Mouse (Mus musculus) embryo, embryonic 9.5 days (tissue): Measurements from ENCODE around the gene Foxo4.
A peak's percentile ranks its signal among the peaks of the same experiment; 100 is the strongest.

ENCODE experiments used
- DNase-seq: peaks from one replicate; pipeline ENCODE4 v3.0.0-alpha.2; 2017; ENCODE audit errors: extremely low spot score

Foxo4 gene

DNA sequence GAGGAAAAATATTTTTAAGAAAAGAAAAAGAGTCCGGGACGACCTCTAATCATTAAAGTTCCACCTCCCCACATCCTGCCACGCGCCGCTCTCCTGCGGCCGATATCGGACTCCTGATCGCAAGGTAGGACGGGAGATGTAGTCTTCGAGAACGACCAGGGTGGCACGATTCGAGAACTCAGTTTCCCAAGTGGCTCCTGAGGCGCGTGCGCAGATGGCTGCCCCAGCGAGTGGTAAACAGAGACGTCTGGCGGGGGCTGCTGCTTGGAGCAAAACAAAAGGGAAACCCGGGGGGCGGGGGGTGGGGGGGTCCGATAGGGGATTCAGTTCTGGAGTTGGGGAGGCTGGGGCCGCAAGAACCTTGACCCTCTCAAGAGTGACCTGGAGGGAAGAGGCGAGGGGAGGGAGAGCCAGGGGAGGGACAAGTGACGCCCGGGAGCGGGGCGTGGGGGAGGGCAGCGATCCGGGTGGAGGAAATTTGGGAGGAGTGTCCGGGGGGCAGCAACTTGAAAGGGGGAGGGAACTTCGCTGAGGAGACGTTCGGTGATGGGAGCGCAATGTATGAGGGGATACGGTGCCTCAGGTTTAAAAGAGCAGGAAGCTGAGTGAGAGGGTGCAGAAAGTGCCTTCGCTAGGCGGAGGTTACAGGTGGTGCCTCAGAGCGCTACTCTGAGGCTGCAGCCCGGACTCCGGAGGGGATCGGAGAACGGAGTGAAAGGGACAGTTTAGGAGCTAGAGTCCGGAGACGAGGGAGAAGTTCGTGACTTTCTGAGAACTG is at the start of gene Foxo4:
TSS of gene Foxo4 (plus strand) at position 577 of the 778 bp plus-strand sequence.
- DNase-seq: peak; percentile 82

DNA sequence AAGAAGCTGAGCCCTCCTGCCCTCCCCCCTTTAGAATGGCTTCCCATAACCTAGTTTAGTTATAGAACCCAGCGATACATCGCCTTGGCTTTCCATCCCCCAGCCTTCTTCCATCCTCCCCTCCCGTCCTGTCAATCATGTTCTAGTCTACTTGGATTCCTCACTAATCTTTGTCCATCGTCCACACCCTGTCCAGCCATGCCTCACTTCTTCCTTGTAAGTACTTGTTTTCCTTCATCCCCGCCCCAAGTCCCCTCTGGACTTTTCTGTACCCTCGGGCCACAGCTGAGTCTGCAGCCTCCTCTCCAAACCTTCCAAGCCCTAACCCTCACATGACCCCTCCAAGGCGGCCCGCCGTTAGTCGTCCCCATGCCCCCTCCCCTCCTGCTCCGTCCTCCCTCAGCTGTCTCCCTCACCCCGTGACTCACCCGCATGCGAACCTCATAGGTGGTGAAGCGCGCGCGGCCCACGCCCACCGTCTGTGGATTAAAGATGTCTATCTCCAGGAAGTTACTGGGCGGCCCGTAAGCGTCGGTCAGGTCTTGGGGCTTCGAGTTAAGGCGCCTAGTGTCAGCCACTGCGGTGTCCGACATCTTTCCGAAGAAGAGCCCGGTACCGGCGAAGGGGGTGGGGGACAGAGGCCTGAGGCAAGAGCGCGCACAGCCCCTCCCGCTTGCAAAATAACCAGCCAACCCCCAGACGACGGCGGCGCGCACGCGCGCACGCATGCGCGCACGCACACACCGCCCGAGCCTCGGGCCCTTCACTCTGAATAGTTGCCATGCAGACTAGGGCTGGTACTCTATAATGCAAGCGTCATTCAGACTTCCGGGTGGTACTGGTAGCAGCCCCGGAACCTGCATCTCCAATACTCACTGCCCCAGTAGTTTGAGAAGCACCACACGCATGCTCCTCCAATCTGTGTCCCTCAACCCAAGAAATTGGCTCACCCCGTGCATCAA is 32.2 kb upstream of the Foxo4 start, which contains the start of gene Snx12:
TSS of gene Snx12 (minus strand) at position 730 of the 962 bp plus-strand sequence.
- DNase-seq: peak; percentile 87

DNA sequence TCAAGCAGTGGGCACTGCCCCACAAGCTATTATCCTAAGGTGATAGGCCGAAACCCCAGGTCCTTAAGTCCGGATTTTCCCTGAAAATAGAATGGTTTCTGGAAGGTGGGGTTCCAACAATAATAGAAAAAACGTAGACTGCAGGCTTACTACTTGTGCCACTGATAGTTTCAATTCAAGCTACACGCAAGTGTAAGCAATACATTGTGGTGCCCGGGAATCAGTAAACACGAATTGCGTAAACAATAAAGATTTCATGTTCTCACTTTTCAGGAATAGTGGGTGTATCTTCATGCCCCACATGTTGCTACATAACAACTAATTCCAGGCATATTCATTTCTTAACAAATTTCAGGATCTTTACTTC is 31.5 kb upstream of the Foxo4 start:
- DNase-seq: no peak

DNA sequence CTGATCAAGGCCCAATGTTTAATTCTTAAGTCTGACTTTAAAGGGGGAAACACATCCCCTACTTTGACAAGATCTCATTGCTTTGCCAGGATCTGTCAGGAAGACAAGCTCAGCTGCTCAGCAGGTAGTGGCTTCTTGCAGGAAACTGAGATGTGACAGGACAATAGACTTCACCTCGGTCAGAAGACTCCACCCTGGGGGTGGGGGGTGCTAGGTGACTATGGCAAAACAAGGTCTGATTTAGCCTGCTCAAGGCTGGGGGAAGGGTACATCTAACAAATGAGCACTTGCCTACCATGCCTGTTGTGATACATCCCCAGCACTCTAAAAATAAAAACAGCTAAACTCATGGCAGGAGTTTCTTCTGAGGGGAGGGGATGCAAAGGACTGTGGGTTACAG is 9.3 kb upstream of the Foxo4 start:
- DNase-seq: no peak

DNA sequence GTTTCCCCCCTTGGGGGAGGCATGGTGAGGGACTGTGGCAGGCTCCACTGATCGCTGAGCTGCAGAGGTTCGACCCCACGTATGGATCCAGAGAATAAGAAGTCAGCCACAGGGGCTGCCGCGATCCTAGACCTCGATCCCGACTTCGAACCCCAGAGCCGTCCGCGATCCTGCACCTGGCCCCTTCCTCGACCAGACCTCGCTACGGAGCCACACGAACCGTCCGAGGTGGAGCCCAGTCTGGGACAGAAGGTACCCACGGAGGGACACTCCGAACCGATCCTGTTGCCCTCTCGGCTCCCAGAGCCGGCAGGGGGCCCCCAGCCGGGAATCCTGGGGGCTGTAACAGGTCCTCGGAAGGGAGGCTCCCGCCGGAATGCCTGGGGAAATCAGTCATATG is 412 bp downstream of the Foxo4 start:
- no peak for DNase-seq

DNA sequence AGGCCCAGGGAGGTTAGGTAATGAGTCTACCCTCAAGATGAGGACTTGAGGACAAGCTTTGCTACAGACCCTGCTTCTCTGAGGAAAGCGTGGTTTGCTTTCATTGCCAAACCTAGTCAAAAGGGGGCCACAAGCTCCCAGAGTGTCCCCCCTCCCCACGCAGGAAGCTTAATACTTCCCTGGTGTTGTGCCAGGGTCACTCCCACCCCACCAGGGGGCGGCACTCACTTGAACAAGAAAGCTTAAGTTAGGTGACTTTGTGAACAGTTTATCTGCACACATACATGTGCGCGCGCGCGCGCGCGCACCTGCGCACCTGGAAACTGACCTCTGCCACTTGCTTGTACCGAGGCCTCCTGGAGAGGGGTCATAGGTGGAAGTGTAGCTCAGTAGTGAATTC is 2.3 kb downstream of the Foxo4 start:
- DNase-seq: no peak

DNA sequence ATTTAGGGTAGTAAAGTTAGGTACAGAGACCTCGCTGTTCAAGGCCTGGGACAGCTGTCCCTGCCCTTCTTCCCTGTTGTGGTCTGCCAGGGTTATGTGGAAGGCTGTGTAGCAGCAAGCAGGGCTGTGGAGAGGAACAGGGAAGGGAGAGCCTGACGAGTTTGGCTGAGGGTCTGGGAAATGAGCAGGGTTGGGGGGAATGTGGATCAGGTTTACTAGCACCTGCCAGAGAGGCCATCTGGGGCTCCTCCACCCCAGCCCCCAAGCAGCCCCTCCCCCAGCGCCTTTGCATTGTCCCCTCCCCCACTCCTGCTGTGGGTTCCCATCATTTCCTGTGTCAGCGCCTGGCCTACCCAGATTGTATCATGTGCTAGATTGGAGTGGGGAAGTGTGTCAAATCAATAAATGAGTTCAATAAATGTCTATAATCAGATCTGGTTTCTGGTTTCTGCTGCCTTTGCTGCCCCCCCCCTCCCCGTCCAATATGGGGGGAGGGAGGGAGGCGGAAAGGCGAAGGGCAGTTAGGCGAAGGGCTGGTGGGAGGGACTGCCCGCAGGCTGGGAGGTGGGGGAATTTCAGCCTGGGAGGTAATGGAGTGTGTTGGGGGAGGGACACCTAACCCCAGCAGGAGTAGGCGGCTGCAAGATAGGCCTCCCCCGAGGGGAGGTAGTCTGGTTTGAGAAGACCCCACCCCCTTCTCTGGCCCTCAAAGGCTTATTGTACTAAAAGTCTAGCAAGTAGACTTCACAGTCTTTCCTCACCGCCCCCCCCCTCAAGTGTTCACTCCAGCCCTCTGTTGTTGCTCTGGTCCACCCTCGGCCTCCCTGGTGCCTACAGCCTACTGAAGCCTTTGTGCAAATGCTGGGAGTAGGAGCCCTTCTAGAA is 6.4 kb downstream of the Foxo4 start:
- peak; percentile 72 for DNase-seq

DNA sequence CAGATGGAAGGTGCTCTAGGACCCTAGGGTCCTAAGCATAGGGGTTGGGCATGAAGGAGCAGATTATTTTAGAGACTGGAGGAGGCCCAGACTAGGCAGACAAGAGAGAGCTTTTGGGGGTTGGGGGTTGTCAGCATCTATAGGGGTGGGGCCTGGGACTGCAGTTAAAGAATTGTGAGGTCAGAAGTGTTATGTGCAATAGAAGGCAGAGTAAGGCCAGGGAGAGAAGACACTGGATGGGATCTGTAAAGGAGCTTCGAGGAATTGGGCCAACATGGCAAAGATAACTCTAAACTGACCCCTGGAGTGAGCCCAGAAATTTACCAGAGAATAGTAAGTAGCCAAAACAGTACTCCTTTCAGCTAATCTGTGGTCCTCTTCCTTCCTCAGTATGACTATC is 9.6 kb downstream of the Foxo4 start, which contains the start of gene Gm614:
TSS of gene Gm614 (minus strand) at position 101 of the 400 bp plus-strand sequence.
- DNase-seq: no peak

DNA sequence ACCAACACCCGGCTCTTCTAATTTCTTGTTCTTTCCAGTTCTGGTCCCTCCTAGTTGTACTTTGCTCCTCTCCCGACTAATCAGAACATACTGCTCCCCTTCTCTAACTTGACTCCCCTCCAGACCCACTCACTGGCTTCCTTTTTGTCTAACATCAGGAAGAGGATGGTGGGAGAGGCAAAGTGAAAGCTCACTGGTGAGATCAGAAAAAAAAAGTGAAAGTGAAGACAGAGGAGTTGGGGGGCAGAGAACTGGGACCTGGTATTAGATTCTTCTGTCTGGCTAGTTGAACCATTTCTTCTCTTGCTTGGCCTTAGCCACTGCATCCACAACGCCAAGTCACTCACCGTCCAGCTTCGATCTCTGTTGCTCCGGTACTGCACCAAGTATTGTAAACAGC is 12.3 kb downstream of the Foxo4 start:
- no peak for DNase-seq

DNA sequence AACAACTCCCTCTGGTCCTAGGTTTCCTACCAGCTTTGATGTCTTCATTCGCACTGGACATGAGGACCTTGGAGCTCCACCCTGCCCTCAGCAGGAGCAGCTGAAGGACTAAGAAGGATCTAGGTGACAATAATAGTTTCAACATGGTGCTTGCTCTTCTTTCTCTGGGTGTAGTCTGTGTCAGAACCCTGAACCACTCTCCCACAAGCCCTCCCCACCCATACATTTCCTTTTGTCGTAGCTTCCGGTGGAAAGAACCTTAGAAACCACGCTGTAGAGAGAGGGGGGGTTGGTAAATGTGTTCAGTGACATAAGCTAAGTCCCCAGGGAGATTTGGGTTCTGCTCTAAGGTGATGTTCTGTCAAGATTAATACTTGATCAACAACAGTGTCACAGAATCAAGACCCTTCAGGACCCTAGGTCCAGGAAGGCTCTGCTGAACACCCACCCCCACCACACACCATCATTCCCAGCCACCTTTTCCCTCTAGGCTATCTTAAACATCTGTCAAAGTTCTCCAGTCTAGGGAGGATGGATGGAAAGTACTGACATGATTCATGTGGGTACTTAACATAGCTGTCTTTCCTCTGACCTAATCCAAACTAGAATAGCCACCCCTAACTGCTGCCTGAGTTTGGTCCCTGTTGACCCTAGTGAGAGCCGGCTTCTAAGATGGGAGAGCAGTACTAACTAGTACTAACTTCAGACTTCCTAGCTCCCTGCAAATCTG is 13.9 kb downstream of the Foxo4 start, which contains the start of gene Il2rg:
TSS of gene Il2rg (minus strand) at position 231 of the 730 bp plus-strand sequence.
- DNase-seq: no peak

DNA sequence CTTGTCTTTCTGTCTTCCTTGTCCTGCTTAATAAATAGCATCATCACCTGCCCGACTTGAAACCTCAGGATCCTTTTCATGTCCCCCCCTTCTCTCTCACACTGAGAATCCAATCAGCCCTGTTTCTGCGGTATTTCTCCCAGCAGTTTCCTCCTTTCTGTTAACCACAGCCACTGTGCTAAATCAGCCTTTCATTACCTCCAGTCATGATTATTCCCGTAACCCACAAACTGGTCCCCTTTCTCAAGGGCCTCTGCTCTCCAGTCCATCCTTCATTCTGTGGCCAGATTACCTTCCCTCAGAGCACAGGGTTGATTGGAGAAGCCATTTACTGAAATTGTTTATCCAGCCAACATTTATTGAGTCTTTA is 14.4 kb downstream of the Foxo4 start, which contains the start of gene Gm20489:
TSS of gene Gm20489 (minus strand) at position 269 of the 370 bp plus-strand sequence.
- DNase-seq: no peak

DNA sequence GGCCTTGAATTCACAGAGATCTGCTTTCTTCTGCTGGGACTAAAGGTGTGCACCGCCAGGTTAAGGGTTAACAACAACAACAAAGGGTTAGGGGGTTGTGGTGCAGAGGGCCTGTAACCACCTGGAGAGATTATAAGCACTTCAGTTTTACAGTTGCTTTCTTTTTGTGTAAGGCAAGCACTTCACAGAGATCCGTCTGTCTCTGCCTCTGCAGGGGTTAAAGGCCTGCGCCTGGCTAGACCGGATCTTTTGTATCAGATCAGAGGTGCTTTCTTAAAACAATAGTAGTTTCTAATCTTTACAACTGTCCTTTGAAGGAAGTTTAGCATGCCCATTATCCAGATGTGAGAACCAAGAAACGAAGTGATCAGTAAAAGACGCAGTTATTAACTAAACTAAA is 19.1 kb downstream of the Foxo4 start:
- DNase-seq: no peak

DNA sequence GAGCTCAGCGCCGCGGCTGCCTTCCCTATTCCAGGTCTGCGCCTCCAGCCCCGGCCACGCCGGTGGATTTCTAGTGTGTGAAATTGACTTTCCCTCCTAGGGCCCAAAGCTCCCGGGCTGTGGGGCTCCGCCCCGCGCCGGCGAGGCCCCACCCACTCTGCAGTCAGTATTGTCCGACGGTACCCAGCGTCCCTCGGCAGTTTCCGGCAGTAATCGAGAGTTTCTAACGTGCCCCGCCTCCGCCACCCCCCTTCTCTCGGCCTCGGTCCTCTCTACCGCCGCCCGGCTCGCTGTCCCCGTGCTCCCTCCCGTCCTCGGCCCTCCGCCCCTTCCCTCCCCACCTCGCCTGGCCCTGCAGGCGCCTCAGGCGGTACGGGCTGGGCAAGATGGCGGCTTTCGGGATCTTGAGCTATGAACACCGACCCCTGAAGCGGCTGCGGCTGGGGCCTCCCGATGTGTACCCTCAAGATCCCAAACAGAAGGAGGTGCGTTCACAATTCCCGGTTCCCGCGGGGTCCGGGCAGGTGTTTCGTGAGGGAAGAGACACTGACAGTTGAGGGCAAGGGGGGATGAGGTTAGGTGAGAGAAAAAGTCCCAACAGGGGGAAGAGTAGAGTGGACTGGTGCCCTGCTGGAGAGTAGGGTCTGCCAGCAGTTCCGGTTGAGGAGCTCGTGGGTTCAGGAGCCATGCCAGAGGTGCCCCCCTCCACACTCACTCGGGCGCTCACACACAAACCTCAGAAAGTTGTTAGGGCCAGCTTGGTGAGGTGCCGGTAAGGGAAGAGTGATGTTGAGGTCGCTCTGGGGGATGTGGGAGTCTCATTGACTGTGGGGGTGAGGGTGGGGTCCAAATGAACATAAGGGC is 19.8 kb downstream of the Foxo4 start, which contains the start of gene Med12:
TSS of gene Med12 (plus strand) at position 156 of the 864 bp plus-strand sequence.
- peak; percentile 87 for DNase-seq

DNA sequence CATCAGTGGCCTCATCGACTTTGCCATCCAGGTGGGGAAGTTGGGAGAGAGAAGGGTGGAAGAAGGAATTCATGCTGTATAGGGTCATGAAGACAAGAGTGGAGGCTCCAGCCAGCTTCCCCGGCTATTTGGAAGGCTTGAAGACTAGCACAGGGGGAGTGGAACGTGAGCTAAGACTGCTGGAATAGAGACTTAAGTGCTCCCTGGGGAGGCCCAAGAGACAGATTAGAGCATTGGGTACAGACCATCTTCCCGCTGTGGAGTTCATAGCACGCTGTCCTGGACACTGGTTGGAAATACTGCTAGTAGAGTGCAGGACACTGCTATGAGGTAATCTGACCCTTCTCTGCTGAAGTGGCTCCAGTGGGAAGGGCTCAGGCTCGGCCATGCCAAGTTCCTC is 28.5 kb downstream of the Foxo4 start:
- DNase-seq: no peak

DNA sequence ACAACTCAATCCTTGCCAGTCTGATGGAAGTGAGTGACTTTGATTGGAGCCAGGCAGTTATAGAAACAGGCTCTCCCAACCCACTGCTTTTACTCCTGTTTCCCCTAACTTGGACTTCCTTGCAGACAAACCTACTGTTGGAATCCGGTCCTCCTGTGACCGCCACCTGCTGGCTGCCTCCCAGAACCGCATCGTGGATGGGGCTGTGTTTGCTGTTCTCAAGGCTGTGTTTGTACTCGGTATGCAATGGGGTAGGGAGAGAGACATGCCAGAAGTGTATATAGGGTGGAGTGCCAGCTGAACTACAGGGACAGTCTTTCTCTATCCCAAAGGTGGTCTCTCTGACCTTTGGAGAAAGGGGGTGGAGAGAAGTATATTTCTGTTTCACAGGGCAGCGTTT is 31.2 kb downstream of the Foxo4 start:
- no peak for DNase-seq

DNA sequence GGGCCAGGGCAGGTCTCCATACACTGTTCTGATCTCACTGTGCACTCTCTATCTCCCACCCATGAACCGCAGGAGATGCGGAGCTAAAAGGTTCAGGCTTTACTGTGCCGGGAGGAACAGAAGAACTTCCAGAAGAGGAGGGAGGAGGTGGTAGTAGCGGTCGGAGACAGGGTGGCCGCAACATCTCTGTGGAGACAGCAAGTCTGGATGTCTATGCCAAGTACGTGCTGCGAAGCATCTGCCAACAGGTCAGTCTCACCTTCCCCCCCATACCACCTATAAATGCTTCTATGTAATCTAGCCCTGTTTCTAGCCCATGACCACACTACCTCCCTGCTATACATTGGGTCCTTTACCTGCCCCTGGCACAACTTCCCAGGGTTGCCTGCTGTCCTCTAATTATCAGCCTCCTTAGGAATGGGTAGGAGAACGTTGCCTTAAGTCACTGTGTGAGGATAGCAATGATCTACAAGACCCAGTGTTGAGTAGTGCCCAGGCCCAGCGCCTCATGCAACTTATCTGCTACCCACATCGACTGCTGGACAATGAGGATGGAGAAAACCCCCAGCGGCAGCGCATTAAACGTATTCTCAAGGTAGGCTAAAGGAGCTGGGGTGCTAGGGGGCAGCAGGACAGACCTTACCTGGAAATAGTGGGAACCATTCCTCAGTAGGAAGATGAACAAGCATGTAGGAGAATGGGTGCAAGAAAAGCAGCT is 31.8 kb downstream of the Foxo4 start:
- DNase-seq: no peak

DNA sequence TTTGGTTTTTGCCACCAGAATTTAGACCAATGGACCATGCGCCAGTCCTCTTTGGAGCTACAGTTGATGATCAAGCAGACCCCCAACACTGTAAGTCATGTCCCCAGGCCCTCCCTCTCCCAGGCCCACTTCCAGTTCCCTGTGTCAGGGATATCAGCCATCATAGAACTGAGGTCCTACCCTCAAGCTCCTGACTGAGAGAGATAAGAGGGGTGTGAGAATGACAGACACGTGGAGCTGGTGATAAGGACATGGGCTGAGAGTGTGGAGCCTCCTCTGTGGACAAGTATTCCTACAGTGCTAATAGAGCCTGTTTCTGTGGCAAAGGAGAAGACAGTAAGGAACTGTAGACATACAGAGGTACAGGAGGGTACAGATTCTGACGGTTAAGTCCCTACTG is 33.2 kb downstream of the Foxo4 start:
- no peak for DNase-seq

DNA sequence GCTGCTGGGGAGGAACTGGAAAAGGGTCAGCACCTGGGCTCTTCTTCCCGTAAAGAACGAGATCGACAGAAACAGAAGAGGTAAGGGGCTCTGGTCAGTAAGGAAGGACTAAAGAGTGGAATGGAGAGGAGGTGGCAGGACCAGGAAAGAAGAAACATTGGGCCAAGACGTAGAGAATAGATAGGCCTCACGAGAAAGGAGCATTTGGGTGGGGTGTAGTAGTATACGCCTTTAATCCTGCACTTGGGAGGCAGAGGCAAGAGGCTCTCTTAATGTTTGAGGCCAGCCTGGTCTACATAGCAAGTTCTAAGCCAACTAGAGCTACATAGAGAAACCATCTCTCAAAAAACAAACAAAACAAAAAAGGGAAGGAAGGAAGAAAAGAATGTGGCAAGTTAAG is 34.1 kb downstream of the Foxo4 start:
- no peak for DNase-seq

DNA sequence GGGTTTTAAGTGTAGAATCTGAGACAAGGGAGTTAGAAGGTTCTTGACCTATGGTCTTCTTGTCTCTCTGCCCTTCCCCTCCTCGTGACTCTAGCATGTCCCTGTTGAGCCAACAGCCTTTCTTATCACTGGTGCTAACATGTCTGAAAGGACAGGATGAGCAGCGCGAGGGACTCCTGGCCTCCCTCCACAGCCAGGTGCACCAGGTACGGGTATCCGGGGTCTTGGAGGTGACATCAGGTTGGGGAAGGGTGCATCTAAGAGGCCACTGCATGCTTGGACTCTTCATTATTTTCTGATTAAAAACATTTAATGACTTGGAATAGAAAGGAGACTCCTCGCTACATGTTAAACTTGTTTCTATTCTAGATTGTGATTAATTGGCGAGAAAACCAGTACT is 34.7 kb downstream of the Foxo4 start:
- DNase-seq: no peak
